Comparison of ENCODE assay signal across 8 mouse cellular contexts in the genomic region with DNA sequence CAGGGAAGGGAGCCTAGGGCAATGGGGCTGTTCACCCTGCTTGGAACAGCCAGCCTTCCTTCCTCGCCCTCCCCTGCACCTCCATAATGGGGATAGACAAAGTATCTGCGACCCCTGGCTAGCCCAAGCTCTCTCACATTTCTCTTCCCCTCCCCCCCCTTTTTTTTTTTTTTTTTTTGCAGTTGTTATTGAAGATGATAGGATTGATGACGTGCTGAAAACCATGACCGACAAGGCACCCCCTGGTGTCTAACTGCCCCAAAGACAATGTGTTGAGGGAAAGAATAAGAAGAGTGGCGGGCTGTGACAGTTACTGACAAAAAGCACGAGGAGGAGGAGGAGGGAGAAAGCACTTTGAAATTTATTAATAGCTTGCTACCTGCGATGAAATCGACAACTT. TPM values are rescaled to one million over a fixed set of nuclear protein-coding genes. Genes with fewer than 3 reads are reported as not detected.
A peak's percentile ranks its signal among the peaks of the same experiment; 100 is the strongest.
DNase-seq lines count a peak whose midpoint lies in the region; ATAC-seq lines count a peak whose summit lies in the region.

No protein-coding gene starts in this region.

- DNase-seq in heart, postnatal 25 days (ENCODE audit: low spot score): no peak
- peak; percentile 35 for DNase-seq in Muller cell, postnatal 12 days (ENCODE audit: inconsistent ontology term)
- DNase-seq in gastrocnemius, postnatal 25 days: no peak
- no peak for DNase-seq in left cerebral cortex, postnatal 14 days (ENCODE audit: low spot score in 2 of 2)
- DNase-seq in ovary, postnatal 14 days (ENCODE audit: low spot score): no peak

- H3K9me3 ChIP-seq in heart, embryonic 15.5 days (replicated peaks): no peaks in the 10 kb centered on the region
- H3K9me3 ChIP-seq in hindbrain, embryonic 12.5 days (replicated peaks): no peaks in the 10 kb centered on the region
- no peaks in the 10 kb centered on the region for H3K9me3 ChIP-seq in midbrain, embryonic 13.5 days

- H3K36me3 ChIP-seq in heart, embryonic 15.5 days: no peaks in the 10 kb centered on the region
- H3K36me3 ChIP-seq in hindbrain, embryonic 12.5 days: no peaks in the 10 kb centered on the region
- 0 out of 2 replicates have a peak, but pooled peaks cover 2% of the 10 kb centered on the region for H3K36me3 ChIP-seq in midbrain, embryonic 13.5 days

- H3K4me3 ChIP-seq in heart, embryonic 15.5 days: peak overlapping the region; percentile 65
- H3K4me3 ChIP-seq in hindbrain, embryonic 12.5 days: peak overlapping the region; percentile 86
- peak overlapping the region; percentile 98 for H3K4me3 ChIP-seq in midbrain, embryonic 13.5 days (replicated peaks)

- H3K9ac ChIP-seq in heart, embryonic 15.5 days: 0 out of 2 replicates have a peak overlapping the region, but pooled peaks have one; percentile 63
- H3K9ac ChIP-seq in hindbrain, embryonic 12.5 days: peak overlapping the region; percentile 86
- H3K9ac ChIP-seq in midbrain, embryonic 13.5 days (replicated peaks): peak overlapping the region; percentile 95

- ATAC-seq in heart, embryonic 15.5 days (replicated peaks; ENCODE audit: insufficient number of reproducible peaks, insufficient read depth, low FRiP score, low read depth): no peak
- no peak for ATAC-seq in hindbrain, embryonic 12.5 days (ENCODE audit: low FRiP score)
- no peak for ATAC-seq in midbrain, embryonic 13.5 days

- intact Hi-C loops in heart, postnatal 25 days (cut with DNase I): no loop called here
- intact Hi-C loops in left cerebral cortex, postnatal 14 days (cut with DNase I): no loop called here

- H3K4me1 ChIP-seq in heart, embryonic 15.5 days (replicated peaks): peaks cover 26% of the 10 kb centered on the region
- peaks cover 60% of the 10 kb centered on the region for H3K4me1 ChIP-seq in hindbrain, embryonic 12.5 days
- peaks cover 64% of the 10 kb centered on the region for H3K4me1 ChIP-seq in midbrain, embryonic 13.5 days (replicated peaks)

- H3K27ac ChIP-seq in heart, embryonic 15.5 days: no peak overlapping the region
- peak overlapping the region; percentile 96 for H3K27ac ChIP-seq in hindbrain, embryonic 12.5 days
- H3K27ac ChIP-seq in midbrain, embryonic 13.5 days: peak overlapping the region; percentile 97

- H3K4me2 ChIP-seq in heart, embryonic 15.5 days: peak overlapping the region; percentile 95
- H3K4me2 ChIP-seq in hindbrain, embryonic 12.5 days (replicated peaks): peak overlapping the region; percentile 72
- peak overlapping the region; percentile 80 for H3K4me2 ChIP-seq in midbrain, embryonic 13.5 days (replicated peaks)

- peaks cover 81% of the 10 kb centered on the region for H3K27me3 ChIP-seq in heart, embryonic 15.5 days
- H3K27me3 ChIP-seq in hindbrain, embryonic 12.5 days: peaks cover 26% of the 10 kb centered on the region; the same call in 1 of the 2 replicates
- H3K27me3 ChIP-seq in midbrain, embryonic 13.5 days: peaks cover 10% of the 10 kb centered on the region

- 7% methylated on average over 8 of the region's 8 CpGs for WGBS in heart, embryonic 15.5 days
- 0% methylated on average over 8 of the region's 8 CpGs for WGBS in hindbrain, embryonic 12.5 days
- 1% methylated on average over 8 of the region's 8 CpGs for WGBS in midbrain, embryonic 13.5 days

RNA-seq across cellular contexts. Expression of gene Camk2n1, which starts 2.4 kb away (rescaled TPM):
- 1.3 and 1.5 TPM in 2 replicates for polyA plus RNA-seq in heart, embryonic 15.5 days (2015; fragmentation: Nextera tagmentation; extraction: Ambion mirVana)
- total RNA-seq in heart, postnatal 25 days (2021): 10 to 100 TPM in 1 of 2 experiments, 1 to 10 TPM in 1; 9.6 to 11.2 TPM
- 7.9 TPM in 2 replicates for polyA plus RNA-seq in hindbrain, embryonic 12.5 days (2016; fragmentation: Nextera tagmentation; extraction: Ambion mirVana)
- 13.0 and 13.4 TPM in 2 replicates for polyA plus RNA-seq in midbrain, embryonic 13.5 days (2015; fragmentation: Nextera tagmentation; extraction: Ambion mirVana)
- 1 to 10 TPM; 4.2 to 5.5 TPM for total RNA-seq in gastrocnemius, postnatal 25 days (2021)
- total RNA-seq in left cerebral cortex, postnatal 14 days (2021): 100 to 1,000 TPM; 755 to 854 TPM

RNA-seq across cellular contexts. Expression of gene Mul1, which starts 22.1 kb away (rescaled TPM):
- polyA plus RNA-seq in heart, embryonic 15.5 days (2015; fragmentation: Nextera tagmentation; extraction: Ambion mirVana): 22.2 and 22.7 TPM in 2 replicates
- 10 to 100 TPM; 68.1 to 79.0 TPM for total RNA-seq in heart, postnatal 25 days (2021)
- polyA plus RNA-seq in hindbrain, embryonic 12.5 days (2016; fragmentation: Nextera tagmentation; extraction: Ambion mirVana): 16.1 and 22.3 TPM in 2 replicates
- polyA plus RNA-seq in midbrain, embryonic 13.5 days (2015; fragmentation: Nextera tagmentation; extraction: Ambion mirVana): 18.3 and 19.9 TPM in 2 replicates
- total RNA-seq in gastrocnemius, postnatal 25 days (2021): 10 to 100 TPM; 41.5 to 43.0 TPM
- 10 to 100 TPM; 50.5 to 55.9 TPM for total RNA-seq in left cerebral cortex, postnatal 14 days (2021)

Comparison
In these comparisons a context has a peak if more than half of its experiments do, and no peak if none do; other contexts are left out.
1. RNA of gene Camk2n1, which starts 2.4 kb away (total RNA-seq): 755 to 854 TPM in left cerebral cortex, postnatal 14 days; 9.6 to 11.2 TPM in heart, postnatal 25 days and 4.2 to 5.5 TPM in gastrocnemius, postnatal 25 days; every median in the first group is over 10 times any median in the second.
2. Peak in every context shown above with its lines, with median percentiles within 50 percentile points of each other: H3K4me2 ChIP-seq, H3K4me3 ChIP-seq and H3K9ac ChIP-seq.